Mouse (Mus musculus) MEL (cell line): ENCODE measurements around the gene Slc29a3. TPM values are rescaled to one million over a fixed set of nuclear protein-coding genes. Genes with fewer than 3 reads are reported as not detected.

ENCODE experiments used
- DNase-seq: peaks from one replicate; pipeline ENCODE4 v3.0.0; 2011; ENCODE audit warnings: low read depth, low spot score
- H3K27ac ChIP-seq: 2 replicates; pipeline ENCODE4 v1.5.1; 2012; ENCODE audit warnings: low read depth, mild to moderate bottlenecking, control low read depth, low read length, moderate library complexity; ENCODE audit not compliant: control insufficient read depth
- H3K27me3 ChIP-seq, 2 experiments: fragments of 150-350 bp in 1 of 2; sonication (generic) in 1 of 2; 2 replicates each; pipeline ENCODE4 v1.6.1; 2012; ENCODE audit warnings: low read length in 2 of 2, mild to moderate bottlenecking in 2 of 2, improper control_type of control experiment in 1 of 2, moderate library complexity in 1 of 2; ENCODE audit not compliant: insufficient read depth in 2 of 2, control insufficient read depth in 1 of 2
- H3K36me3 ChIP-seq, 2 experiments: 2 replicates each; pipeline ENCODE4 v1.6.1; 2012 to 2014; ENCODE audit warnings: low read length in 2 of 2, improper control_type of control experiment in 1 of 2, inconsistent platforms in 1 of 2, mild to moderate bottlenecking in 1 of 2; ENCODE audit not compliant: insufficient read depth in 2 of 2, control insufficient read depth in 1 of 2
- H3K4me1 ChIP-seq, 2 experiments: fragments of 150-350 bp in 1 of 2; sonication (generic) in 1 of 2; 2 replicates each; pipeline ENCODE4 v1.6.1; 2012; ENCODE audit warnings: low read length in 2 of 2, improper control_type of control experiment in 1 of 2, mild to moderate bottlenecking in 1 of 2; ENCODE audit not compliant: insufficient read depth in 2 of 2, control insufficient read depth in 1 of 2
- H3K4me3 ChIP-seq, 2 experiments: fragments of 150-350 bp in 1 of 2; sonication (generic) in 1 of 2; 2 replicates each; pipeline ENCODE4 v1.5.1; 2012; ENCODE audit warnings: low read depth in 2 of 2, low read length in 2 of 2, mild to moderate bottlenecking in 2 of 2, moderate library complexity in 2 of 2, control low read depth in 1 of 2, improper control_type of control experiment in 1 of 2; ENCODE audit not compliant: control insufficient read depth in 1 of 2, insufficient read depth in 1 of 2
- H3K79me2 ChIP-seq: 2 replicates; pipeline ENCODE4 v1.6.1; 2012; ENCODE audit warnings: mild to moderate bottlenecking, low read length, moderate library complexity; ENCODE audit not compliant: control insufficient read depth, poor library complexity, insufficient read depth
- H3K9ac ChIP-seq: 2 replicates; pipeline ENCODE4 v1.6.1; 2012; ENCODE audit warnings: low read depth, mild to moderate bottlenecking, control low read depth, low read length, moderate library complexity; ENCODE audit not compliant: control insufficient read depth, poor library complexity, severe bottlenecking
- H3K9me3 ChIP-seq: fragments of 150-350 bp; sonication (generic); replicated peaks from 2 replicates; pipeline ENCODE4 v1.6.1; 2012; ENCODE audit warnings: mild to moderate bottlenecking, low read length, improper control_type of control experiment, moderate library complexity; ENCODE audit not compliant: insufficient read depth
- CHD2 ChIP-seq: IDR thresholded peaks from 2 replicates; pipeline ENCODE4 v1.6.1; 2011; ENCODE audit warnings: low read length, improper control_type of control experiment
- CTCF ChIP-seq, 3 experiments: IDR thresholded peaks in 2 of 3; conservative IDR thresholded peaks in 1 of 3; 2 replicates each; pipeline ENCODE4 v1.5.1; 2011 to 2012; ENCODE audit warnings: low read length in 3 of 3, low read depth in 2 of 3, mild to moderate bottlenecking in 2 of 3, improper control_type of control experiment in 1 of 3, inconsistent platforms in 1 of 3, mixed read lengths in 1 of 3, moderate library complexity in 1 of 3; ENCODE audit not compliant: control insufficient read depth in 1 of 3, insufficient read depth in 1 of 3, poor library complexity in 1 of 3, severe bottlenecking in 1 of 3
- E2F4 ChIP-seq: IDR thresholded peaks from 2 replicates; pipeline ENCODE4 v1.6.1; 2011; ENCODE audit warnings: low read depth, low read length, improper control_type of control experiment, borderline replicate concordance
- EP300 ChIP-seq, 2 experiments: IDR thresholded peaks; 2 replicates each; pipeline ENCODE4 v1.6.1; 2011; ENCODE audit warnings: improper control_type of control experiment in 2 of 2, low read length in 2 of 2, low read depth in 1 of 2, mild to moderate bottlenecking in 1 of 2
- GABPA ChIP-seq: IDR thresholded peaks from 2 replicates; pipeline ENCODE4 v1.6.1; 2012; ENCODE audit warnings: low read depth, mild to moderate bottlenecking, inconsistent platforms, low read length, improper control_type of control experiment, moderate library complexity
- GATA1 ChIP-seq: IDR thresholded peaks from 2 replicates; pipeline ENCODE4 v1.6.1; 2011; ENCODE audit warnings: low read depth, low read length, improper control_type of control experiment
- HCFC1 ChIP-seq: IDR thresholded peaks from 2 replicates; pipeline ENCODE4 v1.6.1; 2012; ENCODE audit warnings: low read depth, mild to moderate bottlenecking, inconsistent platforms, low read length, improper control_type of control experiment, moderate library complexity
- JUND ChIP-seq: IDR thresholded peaks from 2 replicates; pipeline ENCODE4 v1.6.1; 2011; ENCODE audit warnings: low read depth, mild to moderate bottlenecking, improper control_type of control experiment, low read length
- KAT2A ChIP-seq: conservative IDR thresholded peaks from 2 replicates; pipeline ENCODE4 v1.6.1; 2012; ENCODE audit warnings: low read depth, low read length, improper control_type of control experiment, inconsistent platforms
- MAFK ChIP-seq: IDR thresholded peaks from 2 replicates; pipeline ENCODE4 v1.6.1; 2011; ENCODE audit warnings: low read depth, mild to moderate bottlenecking, low read length, improper control_type of control experiment, borderline replicate concordance
- MAX ChIP-seq: IDR thresholded peaks from 2 replicates; pipeline ENCODE4 v1.6.1; 2011; ENCODE audit warnings: low read length, improper control_type of control experiment
- MEF2A ChIP-seq: IDR thresholded peaks from 2 replicates; pipeline ENCODE4 v1.6.1; 2014; ENCODE audit warnings: low read depth, mild to moderate bottlenecking, inconsistent platforms, low read length, improper control_type of control experiment; ENCODE audit not compliant: poor library complexity, insufficient replicate concordance, severe bottlenecking; ENCODE audit errors: extremely low read depth
- MXI1 ChIP-seq: IDR thresholded peaks from 2 replicates; pipeline ENCODE4 v1.6.1; 2011; ENCODE audit warnings: mild to moderate bottlenecking, low read depth, low read length, improper control_type of control experiment
- MYC ChIP-seq: IDR thresholded peaks from 2 replicates; pipeline ENCODE4 v1.6.1; 2011; ENCODE audit warnings: low read depth, mild to moderate bottlenecking, low read length, improper control_type of control experiment, moderate library complexity
- NRF1 ChIP-seq: IDR thresholded peaks from 2 replicates; pipeline ENCODE4 v1.6.1; 2014; ENCODE audit warnings: low read depth, mild to moderate bottlenecking, inconsistent platforms, low read length, improper control_type of control experiment, moderate library complexity; ENCODE audit not compliant: poor library complexity, insufficient read depth, severe bottlenecking
- POLR2AphosphoS2 ChIP-seq: IDR thresholded peaks from 2 replicates; pipeline ENCODE4 v1.6.1; 2011; ENCODE audit warnings: low read length, improper control_type of control experiment
- RAD21 ChIP-seq: IDR thresholded peaks from 2 replicates; pipeline ENCODE4 v1.6.1; 2011; ENCODE audit warnings: mild to moderate bottlenecking, low read depth, low read length, improper control_type of control experiment
- RCOR1 ChIP-seq: IDR thresholded peaks from 2 replicates; pipeline ENCODE4 v1.6.1; 2012; ENCODE audit warnings: low read depth, mild to moderate bottlenecking, inconsistent platforms, low read length, improper control_type of control experiment
- SIN3A ChIP-seq: IDR thresholded peaks from 2 replicates; pipeline ENCODE4 v1.6.1; 2012; ENCODE audit warnings: low read length, improper control_type of control experiment, inconsistent platforms
- UBTF ChIP-seq: IDR thresholded peaks from 2 replicates; pipeline ENCODE4 v1.6.1; 2012; ENCODE audit warnings: low read depth, mild to moderate bottlenecking, inconsistent platforms, low read length, improper control_type of control experiment, moderate library complexity, borderline replicate concordance; ENCODE audit not compliant: insufficient read depth
- ZC3H11A ChIP-seq: IDR thresholded peaks from 2 replicates; pipeline ENCODE4 v1.6.1; 2012; ENCODE audit warnings: low read depth, mild to moderate bottlenecking, inconsistent platforms, low read length, improper control_type of control experiment
- ZKSCAN1 ChIP-seq: IDR thresholded peaks from 2 replicates; pipeline ENCODE4 v1.6.1; 2012; ENCODE audit warnings: low read depth, mild to moderate bottlenecking, inconsistent platforms, low read length, improper control_type of control experiment, moderate library complexity
- ZMIZ1 ChIP-seq: IDR thresholded peaks from 2 replicates; pipeline ENCODE4 v1.6.1; 2012; ENCODE audit warnings: low read depth, mild to moderate bottlenecking, inconsistent platforms, low read length, improper control_type of control experiment, moderate library complexity
- polyA plus RNA-seq, 2 experiments: library from polyadenylated mRNA; stranded (reverse) in 1 of 2; unstranded in 1 of 2; fragments of >175 nt in 1 of 2; fragments of >200 nt in 1 of 2; gene quantifications; 2 replicates each; pipeline versions ENCODE4 v1.2.1 to v1.2.4; 2012; ENCODE audit warnings: low replicate concordance in 2 of 2, low read depth in 1 of 2; ENCODE audit not compliant: insufficient read length in 2 of 2, insufficient read depth in 1 of 2, missing spikeins in 1 of 2
- total RNA-seq: library from RNA; depleted of rRNA; stranded (reverse); fragments of 300-350 nt; gene quantifications from 2 replicates; pipeline ENCODE4 v1.2.3, GENCODE M21; 2012

The Slc29a3 gene
- total and polyA plus RNA-seq, 3 experiments: 2.4 to 46.0 (median 7.7) TPM

GRCm38 (mm10) chr10:60747667-60748212 lies 4.9 kb downstream of the Slc29a3 start:
- no peaks in the 10 kb centered on the region for H3K27me3 ChIP-seq
- no peaks in the 10 kb centered on the region; a peak in 1 of 4 replicates for H3K36me3 ChIP-seq
- no peak overlapping the region for H3K27ac ChIP-seq
- H3K79me2 ChIP-seq: peaks cover 3% of the 10 kb centered on the region; the same call in 1 of the 2 replicates
- H3K9ac ChIP-seq: no peak overlapping the region
- DNase-seq: no peak
- peaks cover 0 to 10% of the 10 kb centered on the region in 2 experiments; a peak in 2 of 4 replicates for H3K4me1 ChIP-seq
- no peak overlapping the region for H3K4me3 ChIP-seq
- no peaks in the 10 kb centered on the region for H3K9me3 ChIP-seq
- no peak for TF ChIP-seq E2F4
- no peak for TF ChIP-seq RAD21
- no peak for TF ChIP-seq MXI1
- TF ChIP-seq HCFC1: no peak
- TF ChIP-seq UBTF: no peak
- TF ChIP-seq KAT2A: no peak
- TF ChIP-seq POLR2AphosphoS2: no peak
- TF ChIP-seq GATA1: no peak
- TF ChIP-seq GABPA: no peak
- TF ChIP-seq CTCF (IDR thresholded peaks at IDR 0.05 in 2 of 3, conservative IDR thresholded peaks at IDR 0.05 in 1 of 3; ENCODE audit: control insufficient read depth in 1 of 3, insufficient read depth in 1 of 3, low read depth in 2 of 3, low read length in 3 of 3, poor library complexity in 1 of 3, severe bottlenecking in 1 of 3): no peak
- TF ChIP-seq EP300 (IDR thresholded peaks at IDR 0.05; ENCODE audit: low read depth in 1 of 2, low read length in 2 of 2): no peak
- no peak for TF ChIP-seq ZMIZ1
- no peak for TF ChIP-seq CHD2
- no peak for TF ChIP-seq JUND
- no peak for TF ChIP-seq MAX
- no peak for TF ChIP-seq RCOR1

- H3K4me1 ChIP-seq: peaks cover 0 to 4% of the 10 kb centered on the region in 2 experiments; a peak in 1 of 4 replicates
- no peak overlapping the region for H3K27ac ChIP-seq
- no peaks in the 10 kb centered on the region for H3K79me2 ChIP-seq
- H3K36me3 ChIP-seq: no peaks in the 10 kb centered on the region
- TF ChIP-seq RCOR1 (no peak), SIN3A (no peak), MEF2A (no peak), JUND (no peak), KAT2A (no peak), MAFK (no peak), CTCF (IDR thresholded peaks at IDR 0.05 in 2 of 3, conservative IDR thresholded peaks at IDR 0.05 in 1 of 3; ENCODE audit: control insufficient read depth in 1 of 3, insufficient read depth in 1 of 3, low read depth in 2 of 3, low read length in 3 of 3, poor library complexity in 1 of 3, severe bottlenecking in 1 of 3) (no peak), ZKSCAN1 (no peak), NRF1 (no peak), UBTF (no peak), MAX (no peak), ZC3H11A (no peak), MYC (no peak)
- H3K4me3 ChIP-seq: no peak overlapping the region
- no peaks in the 10 kb centered on the region for H3K27me3 ChIP-seq
- DNase-seq: no peak
- H3K9ac ChIP-seq: no peak overlapping the region
- H3K9me3 ChIP-seq: no peaks in the 10 kb centered on the region
These were observed 6.1 kb downstream of the Slc29a3 start for GRCm38 (mm10) chr10:60746512-60746911.
